Mouse (Mus musculus) testis, adult 2 months (tissue): ENCODE measurements around the gene Rmnd5b. TPM values are rescaled to one million over a fixed set of nuclear protein-coding genes. Genes with fewer than 3 reads are reported as not detected.
"Not testable (repeated sequence)": the region's sequence is repeated elsewhere in the genome, so short reads cannot be mapped to it uniquely, and the experiment has no call there.

Source experiments
- H3K27ac ChIP-seq: fragments of 200-500 bp; 2 replicates; pipeline ENCODE4 v1.5.1; 2012; ENCODE audit warnings: low read depth, low read length; ENCODE audit not compliant: control insufficient read depth, insufficient read depth
- H3K27me3 ChIP-seq: fragments of 200-500 bp; 2 replicates; pipeline ENCODE4 v1.6.1; 2012; ENCODE audit warnings: mild to moderate bottlenecking, low read length, moderate library complexity; ENCODE audit not compliant: control insufficient read depth, insufficient read depth
- H3K36me3 ChIP-seq: fragments of 200-500 bp; 2 replicates; pipeline ENCODE4 v1.6.1; 2012; ENCODE audit warnings: mild to moderate bottlenecking, low read length; ENCODE audit not compliant: control insufficient read depth, insufficient read depth
- H3K4me1 ChIP-seq: fragments of 200-500 bp; 2 replicates; pipeline ENCODE4 v1.6.1; 2012; ENCODE audit warnings: low read length; ENCODE audit not compliant: control insufficient read depth, insufficient read depth
- H3K4me3 ChIP-seq: fragments of 200-500 bp; 2 replicates; pipeline ENCODE4 v1.5.1; 2012; ENCODE audit warnings: low read depth, mild to moderate bottlenecking, low read length, moderate library complexity, mixed read lengths; ENCODE audit not compliant: control insufficient read depth
- CTCF ChIP-seq: fragments of 200-500 bp; IDR thresholded peaks from 2 replicates; pipeline ENCODE4 v1.5.1; 2012; ENCODE audit warnings: low read depth, mild to moderate bottlenecking, inconsistent platforms, low read length, moderate library complexity; ENCODE audit not compliant: control insufficient read depth, insufficient read depth, insufficient replicate concordance
- POLR2A ChIP-seq: fragments of 200-500 bp; IDR thresholded peaks from 2 replicates; pipeline ENCODE4 v1.6.1; 2012; ENCODE audit warnings: low read depth, mild to moderate bottlenecking, inconsistent platforms, low read length, moderate library complexity; ENCODE audit not compliant: control insufficient read depth
- polyA plus RNA-seq: library from polyadenylated mRNA; depleted of rRNA; stranded (reverse); fragments of >200 nt; gene quantifications from 2 replicates; pipeline ENCODE4 v1.2.3, GENCODE M21; 2012

Rmnd5b gene
- polyA plus RNA-seq, 1 experiment, result 66.5 TPM

DNA sequence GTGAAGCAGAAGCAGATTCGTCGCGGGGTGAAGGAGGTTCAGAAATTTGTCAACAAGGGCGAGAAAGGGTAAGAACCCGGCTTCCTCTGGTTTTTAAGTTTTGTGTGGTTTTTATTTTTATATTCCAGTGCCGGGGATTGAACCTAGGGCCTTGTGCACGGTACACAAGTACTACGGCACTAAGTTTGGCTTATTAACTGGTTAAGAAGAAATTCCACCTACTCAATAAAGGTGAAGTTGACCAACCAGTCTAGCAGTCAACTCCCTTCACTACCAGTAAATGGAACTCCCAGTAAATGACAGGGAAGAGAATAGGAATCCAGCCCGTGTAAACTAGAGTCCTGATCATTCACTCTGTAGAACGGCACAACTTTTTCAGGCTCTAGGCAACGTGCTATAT is 15.6 kb downstream of the Rmnd5b start:
- no peaks in the 10 kb centered on the region for H3K27me3 ChIP-seq
- H3K27ac ChIP-seq, result peak overlapping the region; percentile 83

GRCm38 (mm10) chr11:51619409-51620060 is 16.2 kb downstream of the Rmnd5b start, which contains the start of gene Nhp2:
Nhp2 (plus strand) TSS chr11:51619735.
- Histone ChIP-seq H3K36me3 (no peaks in the 10 kb centered on the region; the same call in 1 of the 2 replicates), H3K27ac (peak within 1 kb of the TSS; percentile 83)
- TF ChIP-seq CTCF (no peak), POLR2A (peak; percentile 49; the same call in 1 of the 2 replicates)

More for the DNA sequence above, 15.6 kb downstream of the Rmnd5b start:
- peak overlapping the region; percentile 97 for H3K4me3 ChIP-seq
- no peak for TF ChIP-seq POLR2A
- TF ChIP-seq CTCF, result no peak
- no peaks in the 10 kb centered on the region; the same call in 1 of the 2 replicates for H3K36me3 ChIP-seq
- peaks cover 7% of the 10 kb centered on the region for H3K4me1 ChIP-seq

GRCm38 (mm10) chr11:51618894-51619408 is 16.7 kb downstream of the Rmnd5b start:
- H3K27me3 ChIP-seq, result no peaks in the 10 kb centered on the region
- TF ChIP-seq CTCF, result no peak
- no peak for TF ChIP-seq POLR2A
- H3K4me3 ChIP-seq, result peak overlapping the region; percentile 97
- peak overlapping the region; percentile 33; the same call in 1 of the 2 replicates for H3K27ac ChIP-seq
- H3K36me3 ChIP-seq, result no peaks in the 10 kb centered on the region
- H3K4me1 ChIP-seq, result peaks cover 12% of the 10 kb centered on the region

More at GRCm38 (mm10) chr11:51619409-51620060, 16.2 kb downstream of the Rmnd5b start, which contains the start of gene Nhp2:
- Histone ChIP-seq H3K4me1 (peaks cover 10% of the 10 kb centered on the region), H3K4me3 (peak within 1 kb of the TSS; percentile 97), H3K27me3 (no peaks in the 10 kb centered on the region)

GRCm38 (mm10) chr11:51617693-51618092 is 18.0 kb downstream of the Rmnd5b start:
- peak; percentile 57; the same call in 1 of the 2 replicates for TF ChIP-seq CTCF
- TF ChIP-seq POLR2A, result no peak
- H3K4me1 ChIP-seq, result peaks cover 12% of the 10 kb centered on the region
- no peak overlapping the region for H3K4me3 ChIP-seq
- no peaks in the 10 kb centered on the region for H3K36me3 ChIP-seq
- no peaks in the 10 kb centered on the region for H3K27me3 ChIP-seq
- no peak overlapping the region for H3K27ac ChIP-seq

GRCm38 (mm10) chr11:51616113-51616512 is 19.6 kb downstream of the Rmnd5b start:
- H3K27me3 ChIP-seq, H3K27ac ChIP-seq, H3K36me3 ChIP-seq, H3K4me3 ChIP-seq: not testable (repeated sequence)
- H3K4me1 ChIP-seq, result peaks cover 12% of the 10 kb centered on the region

GRCm38 (mm10) chr11:51615601-51616000 is 20.1 kb downstream of the Rmnd5b start:
- Histone ChIP-seq H3K36me3 (no peaks in the 10 kb centered on the region), H3K27ac (peak overlapping the region; percentile 91), H3K27me3 (no peaks in the 10 kb centered on the region), H3K4me3 (peak overlapping the region; percentile 75), H3K4me1 (peaks cover 12% of the 10 kb centered on the region)
- peak; percentile 79 for TF ChIP-seq POLR2A
- no peak for TF ChIP-seq CTCF

DNA sequence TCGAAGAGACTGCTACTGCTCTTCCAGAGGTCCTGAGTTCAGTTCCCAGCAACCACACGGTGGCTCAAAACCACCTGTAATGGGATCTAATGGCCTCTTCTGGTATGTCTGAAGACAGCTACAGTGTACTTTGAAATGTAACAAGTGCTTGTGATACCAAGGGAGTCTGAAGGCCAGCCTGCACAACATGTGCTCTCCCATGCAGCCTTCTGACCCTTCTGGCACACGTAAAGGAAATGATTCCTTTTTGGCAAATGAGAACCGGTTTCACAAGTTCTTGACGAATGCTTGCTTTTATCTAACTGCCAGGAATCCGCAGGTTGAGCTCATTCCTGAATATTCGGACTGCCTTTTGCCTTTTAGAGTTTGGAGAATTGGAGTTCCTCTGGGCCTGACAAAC is 20.6 kb downstream of the Rmnd5b start:
- H3K27ac ChIP-seq, result peak overlapping the region; percentile 91
- TF ChIP-seq CTCF (no peak), POLR2A (no peak)
- H3K36me3 ChIP-seq, result no peaks in the 10 kb centered on the region
- H3K4me1 ChIP-seq, result peaks cover 12% of the 10 kb centered on the region
- peak overlapping the region; percentile 75; the same call in 1 of the 2 replicates for H3K4me3 ChIP-seq
- no peaks in the 10 kb centered on the region for H3K27me3 ChIP-seq

DNA sequence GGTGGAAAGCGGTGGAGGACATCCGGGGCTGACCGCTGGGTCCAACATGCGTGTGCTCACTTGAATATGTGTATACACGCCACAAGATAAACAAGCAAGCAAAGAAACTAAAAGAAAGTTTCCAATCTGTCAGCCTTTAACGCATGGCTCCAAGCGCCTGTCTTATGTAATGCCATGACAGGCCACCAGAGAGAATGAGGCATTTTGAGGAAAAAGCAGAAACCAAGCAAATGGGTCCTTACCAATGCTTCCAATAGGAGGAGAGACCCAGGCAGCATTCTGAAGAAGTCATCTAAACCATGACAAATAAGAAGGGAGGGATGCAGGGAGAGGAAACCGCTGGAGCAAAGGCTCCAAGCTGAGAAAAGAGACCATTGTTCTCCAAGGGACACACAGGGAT is 21.4 kb downstream of the Rmnd5b start:
- TF ChIP-seq CTCF (no peak), POLR2A (no peak)
- Histone ChIP-seq H3K27ac (no peak overlapping the region), H3K36me3 (no peaks in the 10 kb centered on the region), H3K4me1 (peaks cover 12% of the 10 kb centered on the region), H3K4me3 (no peak overlapping the region), H3K27me3 (no peaks in the 10 kb centered on the region)

- not testable (repeated sequence) for H3K36me3 ChIP-seq, H3K27ac ChIP-seq, H3K4me1 ChIP-seq, H3K4me3 ChIP-seq, H3K27me3 ChIP-seq
These were observed 25.8 kb downstream of the Rmnd5b start for GRCm38 (mm10) chr11:51609940-51610339.
